Mouse (Mus musculus): ENCODE measurements around the gene Polr3e. TPM values are rescaled to one million over a fixed set of nuclear protein-coding genes. Genes with fewer than 3 reads are reported as not detected.
"Not testable (repeated sequence)": the region's sequence is repeated elsewhere in the genome, so short reads cannot be mapped to it uniquely, and the experiment has no call there.

Polr3e gene
- polyA plus RNA-seq, 1 experiment from 2014 or later: 31.2 TPM

DNA sequence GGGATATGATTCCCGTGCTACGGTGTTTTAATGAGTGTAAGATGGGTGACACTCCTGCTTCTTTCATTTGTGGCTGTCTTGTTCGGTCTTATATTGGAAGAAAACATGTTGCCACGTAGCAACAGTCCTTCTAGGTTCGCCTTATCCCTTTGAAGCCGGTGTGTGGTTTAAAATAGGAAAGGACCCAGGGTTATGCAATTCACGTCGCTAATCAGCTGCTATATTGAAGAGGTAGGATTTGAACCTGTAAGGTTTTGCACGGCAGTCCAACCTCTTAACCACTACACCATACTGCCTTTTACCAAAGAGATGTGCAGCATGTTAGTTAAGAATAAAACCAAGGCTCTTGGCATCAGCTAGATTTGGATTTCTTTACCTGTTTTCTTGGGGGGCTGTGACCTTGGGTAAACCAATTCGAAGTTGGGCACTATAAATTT, 1.0 kb downstream of the Polr3e start:
- Histone ChIP-seq H3K36me3 (peaks cover 11% of the 10 kb centered on the region), H3K27me3 (ENCODE audit: insufficient read depth, poor library complexity, severe bottlenecking) (no peaks in the 10 kb centered on the region), H3K4me1 (replicated peaks) (peaks cover 24% of the 10 kb centered on the region), H3K9me3 (no peaks in the 10 kb centered on the region), H3K4me3 (peak overlapping the region; percentile 97), H3K27ac (peak overlapping the region; percentile 96)
- WGBS: 8% methylated on average over 10 of the region's 10 CpGs
- DNase-seq (ENCODE audit: low spot score): peak; percentile 61

GRCm38 (mm10) chr7:120933110-120933509, 15.6 kb downstream of the Polr3e start:
- H3K36me3 ChIP-seq: peaks cover 99% of the 10 kb centered on the region
- 93% methylated on average over 7 of the region's 7 CpGs for WGBS

GRCm38 (mm10) chr7:120933680-120934195, 16.2 kb downstream of the Polr3e start:
- Histone ChIP-seq H3K27me3 (ENCODE audit: insufficient read depth, poor library complexity, severe bottlenecking) (no peaks in the 10 kb centered on the region), H3K9me3 (no peaks in the 10 kb centered on the region), H3K27ac (no peak overlapping the region), H3K4me3 (no peak overlapping the region), H3K4me1 (replicated peaks) (no peaks in the 10 kb centered on the region), H3K36me3 (peaks cover 99% of the 10 kb centered on the region)
- 92% methylated on average over 5 of the region's 5 CpGs for WGBS
- DNase-seq (ENCODE audit: low spot score): no peak

More at GRCm38 (mm10) chr7:120933110-120933509, 15.6 kb downstream of the Polr3e start:
- Histone ChIP-seq H3K9me3 (no peaks in the 10 kb centered on the region), H3K4me1 (replicated peaks) (no peaks in the 10 kb centered on the region), H3K27ac (no peak overlapping the region), H3K4me3 (no peak overlapping the region), H3K27me3 (ENCODE audit: insufficient read depth, poor library complexity, severe bottlenecking) (no peaks in the 10 kb centered on the region)
- DNase-seq (ENCODE audit: low spot score): no peak

DNA sequence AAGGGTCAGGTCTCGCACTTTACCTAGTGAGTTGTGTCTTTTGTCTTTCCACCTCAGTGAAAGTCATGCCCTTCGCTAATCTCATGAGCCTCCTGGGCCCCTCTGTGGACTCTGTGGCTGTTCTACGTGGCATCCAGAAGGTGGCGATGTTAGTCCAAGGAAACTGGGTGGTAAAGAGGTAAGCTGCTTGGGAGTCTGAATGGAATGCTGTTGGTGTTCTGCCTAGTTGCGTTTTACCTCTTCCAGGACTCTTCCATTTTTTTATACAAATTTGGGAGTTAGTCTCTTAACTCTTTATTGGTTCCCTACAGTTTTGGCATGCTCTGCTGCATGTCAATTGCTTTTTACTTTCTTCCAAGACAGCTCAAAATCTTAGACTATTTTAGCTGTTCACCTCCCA, 17.2 kb downstream of the Polr3e start:
- WGBS: 41% methylated on average over 5 of the region's 5 CpGs
- Histone ChIP-seq H3K27me3 (ENCODE audit: insufficient read depth, poor library complexity, severe bottlenecking) (no peaks in the 10 kb centered on the region), H3K27ac (no peak overlapping the region), H3K36me3 (peaks cover 99% of the 10 kb centered on the region), H3K4me3 (no peak overlapping the region), H3K4me1 (replicated peaks) (no peaks in the 10 kb centered on the region), H3K9me3 (no peaks in the 10 kb centered on the region)
- peak; percentile 39 for DNase-seq (ENCODE audit: low spot score)

DNA sequence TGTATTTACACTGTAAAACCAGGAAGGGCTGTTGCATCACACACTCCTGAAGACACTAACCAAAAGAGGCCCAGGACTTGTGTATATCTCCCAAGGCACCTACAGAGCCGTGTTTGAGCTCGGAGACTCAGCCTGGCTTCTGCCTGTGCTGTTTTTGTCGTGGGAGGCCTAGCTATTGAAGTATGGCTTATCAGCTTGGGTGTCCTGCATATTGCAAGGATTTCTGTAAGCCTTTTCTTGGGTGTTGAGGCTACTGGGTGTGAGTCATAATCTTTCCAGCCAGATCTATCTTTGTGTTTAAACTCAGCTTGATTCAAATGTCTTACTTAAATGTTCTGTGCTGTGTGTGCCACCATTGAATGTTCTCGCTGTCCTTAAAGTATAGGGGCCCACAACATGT, 19.0 kb downstream of the Polr3e start:
- Histone ChIP-seq H3K9me3 (no peaks in the 10 kb centered on the region), H3K4me1 (replicated peaks) (no peaks in the 10 kb centered on the region), H3K36me3 (peaks cover 99% of the 10 kb centered on the region), H3K27me3 (ENCODE audit: insufficient read depth, poor library complexity, severe bottlenecking) (no peaks in the 10 kb centered on the region), H3K27ac (no peak overlapping the region), H3K4me3 (no peak overlapping the region)
- no peak for DNase-seq (ENCODE audit: low spot score)
- WGBS: 90% methylated on average over 4 of the region's 4 CpGs

DNA sequence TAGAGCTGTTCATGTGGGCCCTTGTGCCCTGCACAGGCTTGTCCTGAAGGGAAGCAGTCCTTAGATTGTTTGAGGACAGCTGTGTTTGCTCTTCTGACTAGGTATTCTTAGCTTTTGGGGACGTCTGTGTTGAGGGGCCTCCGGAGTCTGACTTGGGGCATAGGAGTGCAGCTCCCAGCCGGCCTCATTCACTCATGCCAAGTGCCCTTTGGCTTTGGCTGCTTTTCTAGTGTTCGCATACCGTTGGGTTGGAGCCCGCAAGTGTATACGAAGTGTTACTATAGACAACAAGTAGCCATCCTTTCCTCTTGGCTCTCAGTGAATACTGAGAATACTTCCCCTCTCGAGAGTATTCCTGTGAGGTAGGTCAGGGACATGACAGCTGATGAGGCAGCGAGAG, 20.7 kb downstream of the Polr3e start:
- Histone ChIP-seq H3K36me3 (peaks cover 99% of the 10 kb centered on the region), H3K9me3 (no peaks in the 10 kb centered on the region), H3K27me3 (ENCODE audit: insufficient read depth, poor library complexity, severe bottlenecking) (no peaks in the 10 kb centered on the region), H3K4me3 (no peak overlapping the region), H3K4me1 (replicated peaks) (no peaks in the 10 kb centered on the region), H3K27ac (no peak overlapping the region)
- WGBS: 91% methylated on average over 9 of the region's 9 CpGs
- no peak for DNase-seq (ENCODE audit: low spot score)

- 92% methylated on average over 12 of the region's 12 CpGs for WGBS
- Histone ChIP-seq H3K4me3 (no peak overlapping the region), H3K27ac (no peak overlapping the region), H3K9me3 (no peaks in the 10 kb centered on the region), H3K27me3 (ENCODE audit: insufficient read depth, poor library complexity, severe bottlenecking) (no peaks in the 10 kb centered on the region), H3K4me1 (replicated peaks) (no peaks in the 10 kb centered on the region), H3K36me3 (peaks cover 100% of the 10 kb centered on the region)
- DNase-seq (ENCODE audit: low spot score): no peak
Measured at GRCm38 (mm10) chr7:120940343-120940742, 22.8 kb downstream of the Polr3e start.

DNA sequence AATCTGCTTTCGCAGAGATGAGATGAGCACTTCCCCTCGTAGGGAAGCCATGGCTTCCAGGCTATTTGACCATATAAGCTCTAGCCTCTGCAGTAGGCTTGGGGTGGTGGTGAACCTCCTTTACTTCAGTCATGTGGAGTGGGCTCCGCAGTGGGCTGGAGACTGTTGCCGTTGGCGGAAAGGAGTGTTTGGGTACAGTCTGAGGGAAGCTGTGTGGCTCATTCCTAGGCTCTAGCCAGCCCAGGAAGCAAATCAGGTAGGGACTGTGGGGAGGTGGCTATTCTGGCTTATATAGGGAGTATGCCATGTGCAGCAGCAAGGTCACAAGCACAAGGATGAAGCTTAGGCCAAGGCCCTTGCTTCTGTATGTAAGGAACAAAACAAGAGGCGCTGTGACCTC, 23.7 kb downstream of the Polr3e start:
- H3K4me1 ChIP-seq (replicated peaks): no peaks in the 10 kb centered on the region
- peaks cover 99% of the 10 kb centered on the region for H3K36me3 ChIP-seq

GRCm38 (mm10) chr7:120942506-120942905, 25.0 kb downstream of the Polr3e start:
- Histone ChIP-seq H3K4me1 (replicated peaks) (no peaks in the 10 kb centered on the region), H3K36me3 (peaks cover 93% of the 10 kb centered on the region), H3K9me3 (no peaks in the 10 kb centered on the region), H3K27me3 (ENCODE audit: insufficient read depth, poor library complexity, severe bottlenecking) (no peaks in the 10 kb centered on the region), H3K4me3 (no peak overlapping the region), H3K27ac (no peak overlapping the region)
- WGBS: 96% methylated on average over 1 of the region's 1 CpGs
- DNase-seq (ENCODE audit: low spot score): no peak

More for the DNA sequence above, 23.7 kb downstream of the Polr3e start:
- Histone ChIP-seq H3K4me3 (no peak overlapping the region), H3K27me3 (ENCODE audit: insufficient read depth, poor library complexity, severe bottlenecking) (no peaks in the 10 kb centered on the region), H3K27ac (no peak overlapping the region), H3K9me3 (no peaks in the 10 kb centered on the region)
- no peak for DNase-seq (ENCODE audit: low spot score)
- WGBS: 95% methylated on average over 6 of the region's 6 CpGs

- 76% methylated on average over 8 of the region's 8 CpGs for WGBS
- no peaks in the 10 kb centered on the region for H3K4me1 ChIP-seq (replicated peaks)
- H3K27ac ChIP-seq: no peak overlapping the region
Measured at GRCm38 (mm10) chr7:120943936-120944509, 26.5 kb downstream of the Polr3e start.

DNA sequence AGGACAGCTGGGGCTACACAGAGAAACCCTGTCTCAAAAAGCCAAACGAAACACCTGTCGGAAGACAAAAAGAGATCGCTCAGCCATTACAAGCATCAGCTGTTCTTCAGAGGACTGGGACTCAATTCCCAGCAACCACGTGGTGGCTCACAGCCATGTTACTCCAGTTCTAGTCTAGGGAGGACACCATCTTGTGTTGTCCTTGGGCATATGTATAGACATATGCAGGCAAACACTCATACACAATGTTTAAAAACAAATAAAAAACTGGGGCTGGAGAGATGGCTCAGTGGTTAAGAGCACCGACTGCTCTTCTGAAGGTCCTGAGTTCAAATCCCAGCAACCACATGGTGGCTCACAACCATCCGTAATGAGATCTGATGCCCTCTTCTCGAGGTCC, 36.0 kb downstream of the Polr3e start:
- not testable (repeated sequence) for H3K4me3 ChIP-seq; DNase-seq (ENCODE audit: low spot score)
- H3K36me3 ChIP-seq: peaks cover 56% of the 10 kb centered on the region

More at GRCm38 (mm10) chr7:120943936-120944509, 26.5 kb downstream of the Polr3e start:
- H3K9me3 ChIP-seq: no peaks in the 10 kb centered on the region
- no peak overlapping the region for H3K4me3 ChIP-seq
- no peaks in the 10 kb centered on the region for H3K27me3 ChIP-seq (ENCODE audit: insufficient read depth, poor library complexity, severe bottlenecking)
- DNase-seq (ENCODE audit: low spot score): no peak
- peaks cover 92% of the 10 kb centered on the region for H3K36me3 ChIP-seq

DNA sequence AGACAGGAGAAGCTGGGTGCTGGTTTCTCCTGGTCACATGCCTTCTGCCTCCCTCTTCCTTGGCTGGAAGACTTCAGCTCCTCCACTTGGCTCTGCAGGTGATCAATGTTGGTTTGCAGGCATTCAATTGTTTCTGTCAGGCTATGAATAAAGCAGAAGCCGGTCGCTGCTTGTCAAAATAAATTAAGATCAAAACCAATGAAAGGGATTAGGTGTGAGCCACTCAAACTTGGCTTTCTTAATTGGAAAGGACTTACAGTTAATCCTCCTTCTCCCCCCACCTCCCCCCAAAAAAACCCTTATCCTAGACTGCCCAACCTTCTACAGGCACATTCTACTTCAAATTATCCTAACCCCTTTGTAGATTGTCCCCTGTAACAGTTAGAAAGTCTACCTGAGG, 42.6 kb downstream of the Polr3e start:
- no peaks in the 10 kb centered on the region for H3K4me1 ChIP-seq (replicated peaks)
- H3K27ac ChIP-seq: no peak overlapping the region
- WGBS: 78% methylated on average over 2 of the region's 2 CpGs
- no peaks in the 10 kb centered on the region for H3K27me3 ChIP-seq (ENCODE audit: insufficient read depth, poor library complexity, severe bottlenecking)
- no peak for DNase-seq (ENCODE audit: low spot score)
- H3K4me3 ChIP-seq: no peak overlapping the region
- H3K36me3 ChIP-seq: peaks cover 58% of the 10 kb centered on the region
- H3K9me3 ChIP-seq: no peaks in the 10 kb centered on the region

More for the DNA sequence above, 36.0 kb downstream of the Polr3e start:
- WGBS: 83% methylated on average over 7 of the region's 7 CpGs
- H3K27me3 ChIP-seq (ENCODE audit: insufficient read depth, poor library complexity, severe bottlenecking); H3K27ac ChIP-seq; H3K9me3 ChIP-seq; H3K4me1 ChIP-seq (replicated peaks): not testable (repeated sequence)

- Histone ChIP-seq H3K27ac (no peak overlapping the region), H3K4me3 (no peak overlapping the region), H3K36me3 (peaks cover 56% of the 10 kb centered on the region), H3K27me3 (ENCODE audit: insufficient read depth, poor library complexity, severe bottlenecking) (no peaks in the 10 kb centered on the region), H3K4me1 (replicated peaks) (no peaks in the 10 kb centered on the region), H3K9me3 (no peaks in the 10 kb centered on the region)
- 85% methylated on average over 6 of the region's 6 CpGs for WGBS
- no peak for DNase-seq (ENCODE audit: low spot score)
Measured at GRCm38 (mm10) chr7:120960601-120961000, 43.1 kb downstream of the Polr3e start.

Data from hindbrain, embryonic 10.5 days (tissue).